Mouse (Mus musculus) heart, adult 8-10 months (tissue): Measurements from ENCODE around the gene Zfp704. TPM values are rescaled to one million over a fixed set of nuclear protein-coding genes. Genes with fewer than 3 reads are reported as not detected.

ENCODE experiments used
- DNase-seq: peaks from one replicate; pipeline ENCODE4 v3.0.0; 2022; ENCODE audit warnings: low spot score
- total RNA-seq, 4 experiments: library from RNA; stranded (reverse); gene quantifications; 2 replicates each; pipeline ENCODE4 v1.2.4; 2022

Gene Zfp704
- total RNA-seq, 4 experiments from 2014 or later, result 15.6 to 18.2 (median 16.6) TPM

GRCm38 (mm10) chr3:9562649-9563328 is 47.1 kb downstream of the Zfp704 start:
- no peak for DNase-seq

DNA sequence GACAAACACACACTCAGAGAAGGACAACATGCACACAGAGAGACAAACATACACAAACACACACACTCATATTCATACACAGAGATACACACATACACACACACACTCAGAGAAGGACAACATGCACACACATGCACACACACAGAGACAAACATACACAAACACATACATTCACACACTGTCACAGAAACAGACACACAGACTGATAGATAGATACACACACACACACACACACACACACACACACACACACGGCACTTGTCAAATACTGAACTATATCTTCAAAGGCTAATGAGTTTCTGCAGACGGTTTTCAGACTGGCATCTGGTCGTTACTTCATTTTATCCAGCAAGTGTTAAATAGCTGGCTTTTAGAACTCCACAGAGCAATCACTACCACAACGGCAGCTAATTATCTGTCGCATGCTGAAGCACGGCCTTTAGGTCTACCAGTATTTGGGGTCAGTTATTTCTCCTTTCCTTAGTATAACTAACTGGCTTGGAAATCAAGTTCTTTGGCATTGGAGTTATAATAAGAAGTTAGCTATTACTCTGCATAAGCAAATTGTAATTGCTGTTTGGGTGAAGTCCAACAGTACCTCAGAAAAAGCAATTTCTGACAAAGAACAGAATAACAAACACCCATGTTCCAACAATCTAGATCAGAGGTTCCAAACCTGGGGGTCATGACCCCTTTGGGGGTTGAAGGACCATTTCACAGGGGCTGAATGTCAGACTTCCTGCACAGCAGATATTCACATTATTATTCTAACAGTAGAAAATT is 51.9 kb downstream of the Zfp704 start:
- DNase-seq, result no peak

- DNase-seq, result no peak
These were observed 53.7 kb downstream of the Zfp704 start for GRCm38 (mm10) chr3:9556137-9556536.

- DNase-seq, result no peak
These were observed 55.0 kb downstream of the Zfp704 start for GRCm38 (mm10) chr3:9554916-9555315.

- DNase-seq, result no peak
These were observed 57.6 kb downstream of the Zfp704 start for GRCm38 (mm10) chr3:9552332-9552731.

GRCm38 (mm10) chr3:9550930-9551329 is 59.0 kb downstream of the Zfp704 start:
- DNase-seq, result no peak

DNA sequence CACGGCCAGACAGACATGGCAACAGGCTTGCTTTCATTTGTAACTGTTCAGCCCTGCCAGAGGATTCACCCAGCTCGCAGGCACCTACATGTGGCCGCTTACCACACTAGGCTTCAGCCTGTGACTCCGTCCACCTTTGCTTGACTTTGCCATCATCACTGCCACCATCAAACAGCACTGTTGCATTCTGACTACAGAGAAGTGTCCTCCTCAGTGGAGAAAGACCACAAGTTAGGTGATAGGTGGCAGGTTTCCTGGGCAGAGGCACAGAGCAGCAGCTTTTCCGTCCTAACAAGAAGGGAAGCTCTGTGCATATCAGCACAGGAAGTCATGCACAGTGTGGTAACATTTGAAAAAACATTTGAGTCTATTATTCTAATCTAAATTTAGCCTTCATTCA is 60.1 kb downstream of the Zfp704 start:
- no peak for DNase-seq

DNA sequence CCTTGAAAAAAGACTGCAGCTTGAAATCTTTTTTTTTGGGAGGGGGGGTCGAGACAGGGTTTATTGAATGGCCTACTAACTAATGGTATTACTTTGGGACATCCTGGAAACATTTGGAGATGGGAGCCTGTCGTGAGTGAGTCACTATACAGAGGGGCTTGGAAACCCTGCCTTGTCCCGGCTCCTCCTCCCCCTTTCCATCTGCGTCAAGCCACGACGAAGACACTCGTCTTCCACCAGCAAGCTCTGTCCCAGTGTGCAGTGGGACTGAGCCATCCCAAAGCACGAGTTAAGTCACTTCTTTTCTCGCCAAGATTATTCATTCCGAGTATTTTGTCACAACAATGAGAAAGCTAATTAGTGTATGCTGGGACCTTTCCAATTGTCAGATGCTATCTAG is 61.7 kb downstream of the Zfp704 start:
- no peak for DNase-seq

- DNase-seq, result no peak
These were observed 62.8 kb downstream of the Zfp704 start for GRCm38 (mm10) chr3:9546882-9547620.

- no peak for DNase-seq
These were observed 65.5 kb downstream of the Zfp704 start for GRCm38 (mm10) chr3:9544421-9544820.

DNA sequence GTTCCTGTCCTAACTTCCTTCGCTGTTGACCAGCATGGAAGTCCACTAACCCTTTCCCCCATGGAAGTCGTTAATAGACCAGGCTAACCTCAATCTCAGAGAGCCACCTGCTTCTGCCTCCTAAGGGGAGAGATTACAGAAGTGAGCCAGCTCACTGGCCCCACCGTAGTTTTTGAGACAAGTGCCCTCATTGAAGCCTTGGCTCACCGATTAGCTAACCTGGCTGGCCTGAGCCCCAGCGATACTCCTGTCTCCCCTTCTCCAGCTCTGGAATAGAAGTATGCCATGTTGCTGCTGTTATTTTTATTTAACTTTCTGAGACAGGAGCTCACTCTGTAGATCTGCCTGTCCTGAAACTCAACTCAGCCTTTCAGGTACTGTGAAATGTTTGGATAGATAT is 66.0 kb downstream of the Zfp704 start:
- DNase-seq, result no peak

GRCm38 (mm10) chr3:9543463-9543862 is 66.4 kb downstream of the Zfp704 start:
- DNase-seq, result no peak

- DNase-seq, result no peak
These were observed 68.3 kb downstream of the Zfp704 start for GRCm38 (mm10) chr3:9541561-9541960.

DNA sequence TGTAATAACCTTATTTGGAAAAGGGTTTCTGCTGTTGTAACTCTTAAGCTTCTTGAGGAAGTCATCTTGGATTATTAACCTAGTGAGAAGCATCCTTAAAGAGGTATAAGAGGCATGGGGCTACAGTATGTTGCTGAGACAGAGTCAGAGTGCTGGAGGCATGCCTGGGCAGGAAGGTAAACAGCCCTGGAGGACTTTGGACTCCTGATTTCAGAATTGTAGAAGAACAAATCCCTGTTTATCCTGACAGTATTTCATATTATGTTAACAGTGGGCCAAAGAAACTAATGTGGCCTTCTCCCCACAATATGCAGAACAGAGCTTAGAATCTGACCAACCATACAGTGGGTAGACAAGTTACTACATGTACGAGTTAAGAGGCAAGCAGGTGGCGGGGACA is 71.4 kb downstream of the Zfp704 start:
- no peak for DNase-seq

DNA sequence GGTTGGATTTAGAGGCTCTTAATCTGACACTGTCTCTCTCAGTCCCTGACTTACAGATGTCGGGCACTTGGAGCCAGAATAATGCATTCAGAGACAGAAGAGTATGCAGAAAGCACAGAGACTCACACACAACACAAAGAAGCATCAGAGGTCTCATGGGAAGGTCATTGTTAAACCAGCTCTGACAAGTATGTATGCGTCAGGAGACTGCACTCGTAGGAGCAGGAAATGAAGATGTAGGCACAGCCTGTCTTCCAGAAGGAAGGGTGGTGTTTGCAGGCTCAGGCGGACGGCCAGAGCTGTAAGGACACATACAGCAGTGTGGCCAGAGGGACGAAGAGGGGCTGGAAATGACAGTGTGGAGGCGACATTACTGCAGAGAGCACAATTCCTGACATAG is 72.0 kb downstream of the Zfp704 start:
- DNase-seq, result no peak

DNA sequence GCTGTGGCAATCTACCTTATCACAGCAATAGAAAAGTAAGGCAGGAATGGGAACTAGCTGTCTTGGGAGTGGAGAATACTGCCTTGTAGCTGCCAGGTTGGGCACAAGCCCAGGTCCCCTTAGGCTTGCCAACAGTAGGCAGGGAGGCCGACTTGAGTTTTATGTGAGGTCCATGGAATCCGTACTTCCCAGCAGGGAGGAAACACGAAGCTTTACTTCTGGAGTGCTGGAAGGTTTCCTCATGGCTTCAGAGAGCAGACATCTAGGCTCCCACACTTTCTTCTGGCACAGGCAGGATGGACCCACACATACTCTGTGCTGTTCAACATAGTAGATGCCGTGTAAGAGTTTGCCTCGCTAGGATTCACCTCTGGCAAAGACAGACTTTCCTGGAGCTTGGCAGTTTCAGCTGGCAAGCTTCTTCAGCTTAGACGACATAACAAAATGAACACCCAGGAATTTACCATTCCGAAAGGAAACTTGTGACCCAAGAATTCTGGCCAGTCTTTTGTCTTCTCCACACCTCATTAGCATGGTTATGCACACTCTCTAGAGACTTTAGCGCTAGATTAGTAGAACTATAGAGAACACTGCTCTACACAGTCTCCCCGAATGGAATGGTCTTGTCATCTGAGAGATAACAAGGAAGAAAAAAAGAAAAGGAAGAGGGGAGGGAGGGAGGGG is 79.6 kb downstream of the Zfp704 start:
- DNase-seq, result no peak

GRCm38 (mm10) chr3:9524429-9524828 is 85.5 kb downstream of the Zfp704 start:
- DNase-seq, result no peak

- no peak for DNase-seq
These were observed 86.6 kb downstream of the Zfp704 start for GRCm38 (mm10) chr3:9523081-9523932.

DNA sequence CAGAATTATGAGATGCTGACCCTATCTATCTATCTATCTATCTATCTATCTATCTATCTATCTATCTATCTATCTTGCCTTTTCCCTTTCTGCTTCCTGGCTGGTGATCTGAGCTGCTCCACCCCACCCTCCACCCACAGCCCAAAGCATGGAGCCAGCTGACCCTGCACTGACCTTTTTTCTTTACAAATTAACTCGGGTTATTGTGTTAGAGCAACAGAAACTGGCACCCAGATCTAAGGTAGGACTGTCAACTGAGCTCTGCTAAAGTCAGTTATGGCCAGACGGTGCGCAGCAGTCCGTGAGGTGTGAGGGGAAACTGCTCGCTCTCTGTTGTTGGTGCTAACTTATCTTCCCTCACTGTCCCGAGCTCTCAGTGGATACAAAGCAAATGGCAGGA is 87.9 kb downstream of the Zfp704 start:
- no peak for DNase-seq

DNA sequence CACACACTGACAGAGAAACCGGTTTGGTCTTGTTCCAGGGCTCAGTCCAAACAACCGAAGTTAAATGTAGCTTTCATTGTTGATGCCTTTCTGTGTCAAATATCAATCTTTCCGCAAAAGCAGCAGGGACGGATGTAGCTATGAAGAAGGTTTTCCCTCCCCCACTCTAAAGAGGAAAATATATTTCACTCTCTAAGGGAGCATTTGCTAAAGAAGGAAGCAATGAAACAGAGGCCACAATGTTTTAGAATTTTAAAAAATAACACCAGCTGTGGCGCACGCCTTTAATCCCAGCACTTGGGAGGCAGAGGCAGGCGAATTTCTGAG is 89.2 kb downstream of the Zfp704 start:
- DNase-seq, result no peak

DNA sequence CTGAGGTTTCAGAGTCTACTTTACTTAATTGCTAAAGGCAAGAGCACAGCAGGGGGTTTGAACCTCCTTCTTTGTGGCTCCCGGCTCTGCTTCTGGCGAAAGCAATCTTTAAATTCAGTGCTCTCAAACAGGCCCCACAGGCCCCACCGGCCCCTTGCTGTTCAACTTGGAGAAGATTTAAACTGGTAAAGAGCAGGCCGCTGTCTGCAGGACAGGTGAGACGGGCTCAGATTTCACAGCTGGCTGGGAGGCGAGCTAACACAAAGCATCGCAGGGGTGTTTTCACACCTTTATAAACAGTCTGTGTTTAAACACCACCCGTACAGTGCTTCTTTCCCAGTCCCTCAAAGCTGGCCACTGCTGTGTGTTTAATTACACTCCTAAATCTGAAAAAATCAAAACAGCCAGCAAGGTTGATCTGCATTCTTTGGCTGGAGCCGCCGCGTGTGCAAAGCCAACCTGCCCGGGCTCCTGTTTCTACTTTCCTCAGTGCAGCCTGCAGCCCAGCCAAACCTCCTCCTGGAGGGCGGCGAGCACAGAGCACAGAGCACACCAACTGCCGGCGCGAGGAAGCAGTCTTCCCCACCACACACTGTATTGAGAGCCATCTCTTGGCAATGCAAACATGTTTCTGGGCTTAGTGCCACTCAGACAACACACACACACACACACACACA is 89.7 kb downstream of the Zfp704 start:
- DNase-seq, result peak; percentile 73
